Mouse (Mus musculus) midbrain, postnatal 0 days (tissue): ENCODE measurements at regions not wholly inside any gene's neighbourhood (a gene's known extent, or its start where the extent isn't known, plus 50 kb on each side); places are given as distances from the start of the nearest gene placed in this dataset.

Source experiments
- ATAC-seq: fragments of 200-750 bp; cut with Nextera tagmentation; 2 replicates; pipeline ENCODE4 v1.8.0; 2017; ENCODE audit warnings: moderate number of reproducible peaks, mild to moderate bottlenecking, moderate TSS enrichment, moderate library complexity; ENCODE audit not compliant: low FRiP score
- DNase-seq: peaks from one replicate; pipeline ENCODE4 v3.0.0-alpha.2; 2015; ENCODE audit warnings: low spot score
- H3K27ac ChIP-seq: fragments of 300-500 bp; sonication (generic); 2 replicates; pipeline ENCODE4 v1.5.1; 2014; ENCODE audit warnings: low read depth, mild to moderate bottlenecking, low read length, mixed read lengths
- H3K27me3 ChIP-seq: fragments of 300-500 bp; sonication (generic); 2 replicates; pipeline ENCODE4 v1.6.1; 2014; ENCODE audit warnings: low read length, control low read depth, mixed read lengths; ENCODE audit not compliant: insufficient read depth
- H3K36me3 ChIP-seq: fragments of 300-500 bp; sonication (generic); 2 replicates; pipeline ENCODE4 v1.6.1; 2014; ENCODE audit warnings: low read length, control low read depth, mixed read lengths; ENCODE audit not compliant: insufficient read depth
- H3K4me1 ChIP-seq: fragments of 300-500 bp; sonication (generic); 2 replicates; pipeline ENCODE4 v1.6.1; 2014; ENCODE audit warnings: mild to moderate bottlenecking, control low read depth, antibody characterized with exemption, low read length, mixed read lengths; ENCODE audit not compliant: insufficient read depth
- H3K4me2 ChIP-seq: fragments of 300-500 bp; sonication (generic); 2 replicates; pipeline ENCODE4 v1.6.1; 2014; ENCODE audit warnings: low read depth, mild to moderate bottlenecking, low read length, mixed read lengths; ENCODE audit not compliant: poor library complexity, severe bottlenecking
- H3K4me3 ChIP-seq: fragments of 300-500 bp; sonication (generic); 2 replicates; pipeline ENCODE4 v1.5.1; 2014; ENCODE audit warnings: low read depth, mild to moderate bottlenecking, low read length, moderate library complexity
- H3K9ac ChIP-seq: fragments of 300-500 bp; sonication (generic); replicated peaks from 2 replicates; pipeline ENCODE4 v1.6.1; 2014; ENCODE audit warnings: mild to moderate bottlenecking, low read length, moderate library complexity, mixed read lengths; ENCODE audit not compliant: poor library complexity, severe bottlenecking
- H3K9me3 ChIP-seq: fragments of 300-500 bp; sonication (generic); 2 replicates; pipeline ENCODE4 v1.6.1; 2016; ENCODE audit warnings: low read length, control low read depth
- CTCF ChIP-seq: IDR thresholded peaks from 2 replicates; pipeline ENCODE4 v1.5.1; 2016; ENCODE audit warnings: antibody characterized with exemption, mild to moderate bottlenecking
- WGBS: fragments of 180-500 bp; shearing (Covaris S2); extraction: QIAGEN DNeasy Blood & Tissue Kit; methylation state at CpG from one replicate; pipeline ENCODE4 v1.1.7; 2014; 5-methylcytosine and 5-hydroxymethylcytosine counted together

- DNase-seq, result peak; percentile 45
- no peak overlapping the region for H3K4me2 ChIP-seq
- WGBS, result 55% methylated on average over 6 of the region's 6 CpGs
- no peak for ATAC-seq
- H3K4me1 ChIP-seq, result no peaks in the 10 kb centered on the region
- no peak overlapping the region for H3K9ac ChIP-seq
- H3K9me3 ChIP-seq, result no peaks in the 10 kb centered on the region
- H3K36me3 ChIP-seq, result no peaks in the 10 kb centered on the region
- H3K27ac ChIP-seq, result no peak overlapping the region
- TF ChIP-seq CTCF, result no peak
- H3K27me3 ChIP-seq, result no peaks in the 10 kb centered on the region
- H3K4me3 ChIP-seq, result no peak overlapping the region
These were observed 523.4 kb upstream of the Cdh5 start for GRCm38 (mm10) chr8:103578006-103578405.

- DNase-seq, result no peak
- no peaks in the 10 kb centered on the region for H3K4me1 ChIP-seq
- H3K36me3 ChIP-seq, result no peaks in the 10 kb centered on the region
- ATAC-seq, result no peak
- no peaks in the 10 kb centered on the region for H3K9me3 ChIP-seq
- TF ChIP-seq CTCF, result no peak
- H3K4me2 ChIP-seq, result no peak overlapping the region
- no peak overlapping the region for H3K9ac ChIP-seq
- no peak overlapping the region for H3K27ac ChIP-seq
- WGBS, result 90% methylated on average over 6 of the region's 6 CpGs
- H3K27me3 ChIP-seq, result no peaks in the 10 kb centered on the region
- no peak overlapping the region for H3K4me3 ChIP-seq
These were observed 493.1 kb upstream of the Cdh5 start for GRCm38 (mm10) chr8:103608291-103608690.

DNA sequence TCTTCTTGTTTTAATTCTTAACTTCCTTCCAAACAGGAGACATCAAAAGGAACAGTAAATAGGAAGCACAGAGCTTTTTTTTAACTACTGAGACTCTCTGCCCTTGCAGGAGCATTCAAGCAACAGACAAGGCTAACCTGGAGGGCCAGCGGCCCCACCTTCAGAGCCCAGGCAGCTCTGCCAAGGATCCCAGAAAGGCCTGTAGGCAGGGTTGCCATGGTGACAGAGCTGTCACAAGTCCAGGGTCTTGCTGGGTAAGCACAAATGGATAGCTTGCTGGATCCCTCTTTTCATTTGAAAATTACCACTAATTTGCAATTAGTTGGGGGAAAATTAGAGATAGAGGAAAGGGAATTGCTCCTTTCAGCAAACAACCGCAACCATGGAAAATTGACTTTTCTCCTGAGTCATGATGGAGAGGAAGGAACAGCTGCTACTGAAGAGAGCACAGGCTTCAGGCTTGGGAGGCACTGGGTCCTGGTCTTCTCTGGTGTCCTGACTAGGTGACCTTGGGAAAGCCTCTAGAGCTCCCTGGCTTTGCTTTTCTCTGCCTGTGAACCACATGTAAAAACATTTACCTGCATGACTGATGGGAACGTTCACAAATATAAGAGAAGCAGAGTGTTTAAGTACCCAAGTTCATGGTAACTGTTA is 477.5 kb upstream of the Cdh5 start:
- H3K4me1 ChIP-seq, result peaks cover 5% of the 10 kb centered on the region; the same call in 1 of the 2 replicates
- H3K27ac ChIP-seq, result no peak overlapping the region
- TF ChIP-seq CTCF, result no peak
- H3K27me3 ChIP-seq, result no peaks in the 10 kb centered on the region
- ATAC-seq, result peak; percentile 75
- H3K4me3 ChIP-seq, result no peak overlapping the region
- no peaks in the 10 kb centered on the region for H3K36me3 ChIP-seq
- H3K4me2 ChIP-seq, result no peak overlapping the region
- no peak overlapping the region for H3K9ac ChIP-seq
- H3K9me3 ChIP-seq, result no peaks in the 10 kb centered on the region
- peak; percentile 86 for DNase-seq
- 16% methylated on average over 3 of the region's 3 CpGs for WGBS

DNA sequence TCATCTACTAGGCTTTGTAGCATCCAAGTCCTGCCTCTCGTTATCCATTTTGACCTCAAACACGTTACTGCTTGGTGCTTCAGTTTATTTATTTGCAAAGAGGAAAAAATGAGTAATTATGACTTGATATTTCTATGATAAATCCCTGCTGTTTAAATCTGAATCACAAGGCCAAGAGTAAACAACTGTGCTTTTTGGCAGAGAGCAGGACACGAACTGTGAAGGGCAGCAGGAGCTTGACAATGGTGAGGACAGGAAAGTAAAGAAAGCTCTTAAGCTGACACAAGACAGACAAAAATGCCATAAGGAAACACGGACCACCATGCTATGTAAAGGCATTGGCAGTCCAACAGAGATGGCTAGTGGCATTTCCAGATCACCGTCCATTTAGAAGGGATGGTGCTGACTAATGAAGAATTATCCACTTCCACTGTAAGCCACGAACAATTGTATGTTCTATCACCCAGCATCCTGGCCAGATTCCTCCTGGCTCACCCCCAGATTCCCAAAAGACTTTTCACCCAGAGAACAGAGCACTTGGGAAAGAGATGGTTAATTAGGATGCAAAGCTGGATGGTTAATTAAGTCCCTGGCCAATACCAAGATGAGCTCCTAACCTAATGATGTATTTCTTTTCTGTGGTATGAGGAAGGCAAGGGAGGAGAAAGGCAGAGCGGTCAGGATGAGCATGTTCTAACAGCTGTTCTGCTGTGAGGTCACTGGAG is 476.1 kb upstream of the Cdh5 start:
- H3K4me2 ChIP-seq, result no peak overlapping the region
- H3K4me1 ChIP-seq, result peaks cover 5% of the 10 kb centered on the region; the same call in 1 of the 2 replicates
- no peaks in the 10 kb centered on the region for H3K27me3 ChIP-seq
- H3K36me3 ChIP-seq, result no peaks in the 10 kb centered on the region
- no peak for ATAC-seq
- H3K4me3 ChIP-seq, result no peak overlapping the region
- WGBS, result 78% methylated on average over 7 of the region's 7 CpGs
- no peak for DNase-seq
- no peak for TF ChIP-seq CTCF
- H3K9me3 ChIP-seq, result no peaks in the 10 kb centered on the region
- H3K9ac ChIP-seq, result no peak overlapping the region
- no peak overlapping the region for H3K27ac ChIP-seq

DNA sequence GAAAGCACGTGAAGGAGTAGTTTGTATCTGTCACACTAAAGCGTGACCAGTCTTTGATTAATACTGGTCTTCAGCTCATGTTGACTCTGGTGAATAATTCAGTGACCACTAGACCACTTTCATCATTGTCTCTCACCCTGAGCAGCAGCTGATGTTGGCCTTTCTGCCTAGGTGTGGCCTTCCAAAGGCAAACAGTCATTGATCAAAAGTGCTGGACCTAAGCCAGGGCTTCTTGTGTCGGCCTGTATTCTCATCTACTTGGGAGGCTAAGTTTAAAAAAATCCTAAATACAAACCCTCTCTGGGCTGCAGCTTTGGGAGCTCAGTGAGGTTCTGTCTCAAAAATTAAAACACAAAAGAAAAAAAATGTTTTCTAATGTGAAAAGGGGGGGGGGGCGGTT is 475.0 kb upstream of the Cdh5 start:
- no peak overlapping the region for H3K4me2 ChIP-seq
- no peak overlapping the region for H3K27ac ChIP-seq
- H3K9me3 ChIP-seq, result no peaks in the 10 kb centered on the region
- H3K9ac ChIP-seq, result no peak overlapping the region
- DNase-seq (no peak), ATAC-seq (no peak)
- no peaks in the 10 kb centered on the region for H3K36me3 ChIP-seq
- peaks cover 5% of the 10 kb centered on the region; the same call in 1 of the 2 replicates for H3K4me1 ChIP-seq
- WGBS, result 58% methylated on average over 4 of the region's 4 CpGs
- H3K27me3 ChIP-seq, result no peaks in the 10 kb centered on the region
- TF ChIP-seq CTCF, result no peak
- H3K4me3 ChIP-seq, result no peak overlapping the region

GRCm38 (mm10) chr8:103632543-103632942 is 468.9 kb upstream of the Cdh5 start:
- H3K9ac ChIP-seq, result no peak overlapping the region
- no peak overlapping the region for H3K27ac ChIP-seq
- no peak overlapping the region for H3K4me3 ChIP-seq
- no peaks in the 10 kb centered on the region for H3K9me3 ChIP-seq
- no peak for TF ChIP-seq CTCF
- H3K27me3 ChIP-seq, result no peaks in the 10 kb centered on the region
- no peak for DNase-seq
- WGBS, result 90% methylated on average over 6 of the region's 6 CpGs
- no peak for ATAC-seq
- H3K36me3 ChIP-seq, result no peaks in the 10 kb centered on the region
- H3K4me1 ChIP-seq, result no peaks in the 10 kb centered on the region
- no peak overlapping the region for H3K4me2 ChIP-seq
